Mouse (Mus musculus): ENCODE data around the gene Epm2a. TPM values are rescaled to one million over a fixed set of nuclear protein-coding genes. Genes with fewer than 3 reads are reported as not detected.
"Not testable (repeated sequence)": the region's sequence is repeated elsewhere in the genome, so short reads cannot be mapped to it uniquely, and the experiment has no call there.

The Epm2a gene
- total RNA-seq (2015) (0.36 and 1.2 TPM in 2 replicates), total RNA-seq (2017) (0.81 and 1.1 TPM in 2 replicates)

GRCm38 (mm10) chr10:11343205-11344141 lies at the start of gene Epm2a:
Gene Epm2a, plus strand, starts transcription at chr10:11343404.
- peak; percentile 97 for ATAC-seq (ENCODE audit: poor library complexity, severe bottlenecking)

- ATAC-seq (ENCODE audit: poor library complexity, severe bottlenecking), result no peak
These were observed 44.8 kb upstream of the Epm2a start for GRCm38 (mm10) chr10:11298418-11298817.

GRCm38 (mm10) chr10:11305365-11306053 lies 37.7 kb upstream of the Epm2a start:
- no peak for ATAC-seq (ENCODE audit: poor library complexity, severe bottlenecking)

GRCm38 (mm10) chr10:11306054-11306367 lies 37.2 kb upstream of the Epm2a start:
- no peak for ATAC-seq (ENCODE audit: poor library complexity, severe bottlenecking)

- ATAC-seq (ENCODE audit: poor library complexity, severe bottlenecking), result no peak
These were observed 33.3 kb upstream of the Epm2a start for GRCm38 (mm10) chr10:11309866-11310265.

GRCm38 (mm10) chr10:11310481-11310880 lies 32.7 kb upstream of the Epm2a start:
- no peak for ATAC-seq (ENCODE audit: poor library complexity, severe bottlenecking)

GRCm38 (mm10) chr10:11317856-11318454 lies 25.2 kb upstream of the Epm2a start:
- ATAC-seq (ENCODE audit: poor library complexity, severe bottlenecking), result not testable (repeated sequence)

GRCm38 (mm10) chr10:11319446-11319970 lies 23.7 kb upstream of the Epm2a start:
- ATAC-seq (ENCODE audit: poor library complexity, severe bottlenecking), result peak; percentile 85

- ATAC-seq (ENCODE audit: poor library complexity, severe bottlenecking), result no peak
These were observed 20.9 kb upstream of the Epm2a start for GRCm38 (mm10) chr10:11322316-11322715.

GRCm38 (mm10) chr10:11323202-11323898 lies 19.9 kb upstream of the Epm2a start:
- ATAC-seq (ENCODE audit: poor library complexity, severe bottlenecking), result peak; percentile 65

GRCm38 (mm10) chr10:11326526-11326925 lies 16.7 kb upstream of the Epm2a start:
- no peak for ATAC-seq (ENCODE audit: poor library complexity, severe bottlenecking)

GRCm38 (mm10) chr10:11344536-11345468 lies 1.6 kb downstream of the Epm2a start:
- ATAC-seq (ENCODE audit: poor library complexity, severe bottlenecking), result no peak

- not testable (repeated sequence) for ATAC-seq (ENCODE audit: poor library complexity, severe bottlenecking)
These were observed 7.2 kb downstream of the Epm2a start for GRCm38 (mm10) chr10:11350243-11350974.

- ATAC-seq (ENCODE audit: poor library complexity, severe bottlenecking), result peak; percentile 95
These were observed 11.4 kb downstream of the Epm2a start for GRCm38 (mm10) chr10:11354609-11355008.

- ATAC-seq (ENCODE audit: poor library complexity, severe bottlenecking), result peak; percentile 69
These were observed 18.9 kb downstream of the Epm2a start for GRCm38 (mm10) chr10:11361985-11362692.

- ATAC-seq (ENCODE audit: poor library complexity, severe bottlenecking), result no peak
These were observed 19.8 kb downstream of the Epm2a start for GRCm38 (mm10) chr10:11362896-11363487.

GRCm38 (mm10) chr10:11381302-11381701 lies 38.1 kb downstream of the Epm2a start:
- no peak for ATAC-seq (ENCODE audit: poor library complexity, severe bottlenecking)

GRCm38 (mm10) chr10:11410926-11411325 lies 67.7 kb downstream of the Epm2a start:
- ATAC-seq (ENCODE audit: poor library complexity, severe bottlenecking), result no peak

Measured in megakaryocyte, adult 5-6 weeks (primary cell).